Mouse (Mus musculus): Measurements from ENCODE around the gene Pheta1. TPM values are rescaled to one million over a fixed set of nuclear protein-coding genes. Genes with fewer than 3 reads are reported as not detected.
"Not testable (repeated sequence)": the region's sequence is repeated elsewhere in the genome, so short reads cannot be mapped to it uniquely, and the experiment has no call there.

The Pheta1 gene
- polyA plus RNA-seq, 1 experiment from 2014 or later: 50.5 TPM

- WGBS: under 1% methylated on average over 34 of the region's 35 CpGs
- H3K36me3 ChIP-seq: no peaks in the 10 kb centered on the region
- H3K27me3 ChIP-seq: peaks cover 61% of the 10 kb centered on the region
- H3K9me3 ChIP-seq (replicated peaks): no peaks in the 10 kb centered on the region
- peak within 1 kb of the TSS; percentile 75 for H3K9ac ChIP-seq
- H3K4me2 ChIP-seq (replicated peaks): peak within 1 kb of the TSS; percentile 95
- peak within 1 kb of the TSS; percentile 70 for H3K27ac ChIP-seq
- H3K4me1 ChIP-seq: peaks cover 64% of the 10 kb centered on the region
- ATAC-seq (ENCODE audit: low FRiP score): peak; percentile 20
- peak within 1 kb of the TSS; percentile 67 for H3K4me3 ChIP-seq
These were observed 11.1 kb upstream of the Pheta1 start, which contains the start of gene Sh2b3 for GRCm38 (mm10) chr5:121837441-121838340. Sh2b3 (minus strand) TSS chr5:121837646.

- Histone ChIP-seq H3K27ac (no peak overlapping the region), H3K36me3 (no peaks in the 10 kb centered on the region), H3K4me1 (peaks cover 55% of the 10 kb centered on the region), H3K4me3 (peak overlapping the region; percentile 29), H3K9ac (peak overlapping the region; percentile 13), H3K4me2 (replicated peaks) (peak overlapping the region; percentile 95), H3K27me3 (peaks cover 70% of the 10 kb centered on the region), H3K9me3 (replicated peaks) (no peaks in the 10 kb centered on the region)
- ATAC-seq (ENCODE audit: low FRiP score): no peak
- under 1% methylated on average over 46 of the region's 46 CpGs for WGBS
These were observed 10.2 kb upstream of the Pheta1 start for GRCm38 (mm10) chr5:121838341-121839127.

- Histone ChIP-seq H3K9ac (peak overlapping the region; percentile 13; the same call in 1 of the 2 replicates), H3K27me3 (peaks cover 72% of the 10 kb centered on the region), H3K36me3 (no peaks in the 10 kb centered on the region), H3K9me3 (replicated peaks) (no peaks in the 10 kb centered on the region), H3K4me2 (replicated peaks) (peak overlapping the region; percentile 95), H3K4me1 (peaks cover 49% of the 10 kb centered on the region), H3K27ac (no peak overlapping the region), H3K4me3 (peak overlapping the region; percentile 29)
- ATAC-seq (ENCODE audit: low FRiP score): no peak
- WGBS: 25% methylated on average over 7 of the region's 7 CpGs
These were observed 9.7 kb upstream of the Pheta1 start for GRCm38 (mm10) chr5:121839128-121839473.

GRCm38 (mm10) chr5:121841516-121841915 lies 7.3 kb upstream of the Pheta1 start:
- Histone ChIP-seq H3K9me3 (replicated peaks) (no peaks in the 10 kb centered on the region), H3K9ac (no peak overlapping the region), H3K27me3 (peaks cover 77% of the 10 kb centered on the region), H3K4me2 (replicated peaks) (no peak overlapping the region), H3K27ac (no peak overlapping the region), H3K4me3 (no peak overlapping the region), H3K4me1 (peaks cover 28% of the 10 kb centered on the region), H3K36me3 (no peaks in the 10 kb centered on the region)
- ATAC-seq (ENCODE audit: low FRiP score): no peak
- 90% methylated on average over 9 of the region's 9 CpGs for WGBS

- no peaks in the 10 kb centered on the region for H3K9me3 ChIP-seq (replicated peaks)
- H3K27ac ChIP-seq: no peak overlapping the region
- 0 out of 2 replicates have a peak overlapping the region, but pooled peaks have one; percentile 77 for H3K4me2 ChIP-seq (replicated peaks)
- H3K36me3 ChIP-seq: no peaks in the 10 kb centered on the region
- 45% methylated on average over 10 of the region's 10 CpGs for WGBS
- peaks cover 73% of the 10 kb centered on the region for H3K27me3 ChIP-seq
- peak overlapping the region; percentile 43 for H3K4me3 ChIP-seq
- H3K9ac ChIP-seq: no peak overlapping the region
- H3K4me1 ChIP-seq: peaks cover 27% of the 10 kb centered on the region
- no peak for ATAC-seq (ENCODE audit: low FRiP score)
These were observed 6.8 kb upstream of the Pheta1 start for GRCm38 (mm10) chr5:121841973-121842372.

- Histone ChIP-seq H3K27me3 (peaks cover 66% of the 10 kb centered on the region), H3K4me2 (replicated peaks) (peak overlapping the region; percentile 77), H3K27ac (no peak overlapping the region), H3K4me1 (peaks cover 20% of the 10 kb centered on the region), H3K9ac (peak overlapping the region; percentile 65), H3K36me3 (no peaks in the 10 kb centered on the region), H3K4me3 (peak overlapping the region; percentile 43), H3K9me3 (replicated peaks) (no peaks in the 10 kb centered on the region)
- WGBS: under 1% methylated on average over 33 of the region's 33 CpGs
- peak; percentile 63; the same call in 1 of the 2 replicates for ATAC-seq (ENCODE audit: low FRiP score)
These were observed 6.1 kb upstream of the Pheta1 start for GRCm38 (mm10) chr5:121842665-121843118.

- ATAC-seq (ENCODE audit: low FRiP score): no peak
- Histone ChIP-seq H3K27me3 (peaks cover 59% of the 10 kb centered on the region), H3K9ac (no peak overlapping the region), H3K36me3 (no peaks in the 10 kb centered on the region), H3K4me2 (replicated peaks) (peak overlapping the region; percentile 77), H3K4me1 (peaks cover 17% of the 10 kb centered on the region), H3K27ac (no peak overlapping the region), H3K9me3 (replicated peaks) (no peaks in the 10 kb centered on the region), H3K4me3 (peak overlapping the region; percentile 43; the same call in 1 of the 2 replicates)
- WGBS: 14% methylated on average over 17 of the region's 17 CpGs
These were observed 5.5 kb upstream of the Pheta1 start for GRCm38 (mm10) chr5:121843138-121843905.

GRCm38 (mm10) chr5:121845361-121845760 lies 3.4 kb upstream of the Pheta1 start:
- ATAC-seq (ENCODE audit: low FRiP score): no peak
- peaks cover 20% of the 10 kb centered on the region for H3K4me1 ChIP-seq
- no peak overlapping the region for H3K9ac ChIP-seq
- no peak overlapping the region for H3K4me3 ChIP-seq
- H3K9me3 ChIP-seq (replicated peaks): no peaks in the 10 kb centered on the region
- H3K27ac ChIP-seq: no peak overlapping the region
- H3K27me3 ChIP-seq: peaks cover 46% of the 10 kb centered on the region
- H3K4me2 ChIP-seq (replicated peaks): no peak overlapping the region
- WGBS: 49% methylated on average over 4 of the region's 4 CpGs
- H3K36me3 ChIP-seq: no peaks in the 10 kb centered on the region

- Histone ChIP-seq H3K27me3 (peaks cover 43% of the 10 kb centered on the region), H3K4me3 (no peak overlapping the region), H3K9me3 (replicated peaks) (no peaks in the 10 kb centered on the region), H3K27ac (no peak overlapping the region), H3K4me2 (replicated peaks) (no peak overlapping the region), H3K4me1 (peaks cover 30% of the 10 kb centered on the region), H3K9ac (no peak overlapping the region), H3K36me3 (0 out of 2 replicates have a peak, but pooled peaks cover 3% of the 10 kb centered on the region)
- no peak for ATAC-seq (ENCODE audit: low FRiP score)
- WGBS: 84% methylated on average over 11 of the region's 11 CpGs
These were observed 2.5 kb upstream of the Pheta1 start for GRCm38 (mm10) chr5:121846322-121846721.

- not testable (repeated sequence) for H3K4me2 ChIP-seq (replicated peaks); H3K9me3 ChIP-seq (replicated peaks); H3K27ac ChIP-seq; H3K4me3 ChIP-seq; H3K9ac ChIP-seq; ATAC-seq (ENCODE audit: low FRiP score)
- Histone ChIP-seq H3K36me3 (peaks cover 12% of the 10 kb centered on the region), H3K27me3 (peaks cover 34% of the 10 kb centered on the region), H3K4me1 (peaks cover 28% of the 10 kb centered on the region)
- 75% methylated on average over 3 of the region's 3 CpGs for WGBS
These were observed 1.5 kb upstream of the Pheta1 start for GRCm38 (mm10) chr5:121847269-121847668.

GRCm38 (mm10) chr5:121848035-121848519 lies 707 bp upstream of the Pheta1 start:
- H3K27ac ChIP-seq: peak overlapping the region; percentile 70
- peaks cover 26% of the 10 kb centered on the region for H3K27me3 ChIP-seq
- H3K9me3 ChIP-seq (replicated peaks): no peaks in the 10 kb centered on the region
- ATAC-seq (ENCODE audit: low FRiP score): peak; percentile 50; the same call in 1 of the 2 replicates
- peak overlapping the region; percentile 58 for H3K9ac ChIP-seq
- H3K4me2 ChIP-seq (replicated peaks): peak overlapping the region; percentile 65
- peaks cover 20% of the 10 kb centered on the region for H3K36me3 ChIP-seq
- under 1% methylated on average over 17 of the region's 17 CpGs for WGBS
- H3K4me3 ChIP-seq: peak overlapping the region; percentile 80
- H3K4me1 ChIP-seq: peaks cover 26% of the 10 kb centered on the region
